Mouse (Mus musculus): ENCODE results near the gene Gsn. TPM values are rescaled to one million over a fixed set of nuclear protein-coding genes. Genes with fewer than 3 reads are reported as not detected.

Gsn gene
- total RNA-seq, 2 experiments from 2014 or later, result 526 to 574 TPM

DNA sequence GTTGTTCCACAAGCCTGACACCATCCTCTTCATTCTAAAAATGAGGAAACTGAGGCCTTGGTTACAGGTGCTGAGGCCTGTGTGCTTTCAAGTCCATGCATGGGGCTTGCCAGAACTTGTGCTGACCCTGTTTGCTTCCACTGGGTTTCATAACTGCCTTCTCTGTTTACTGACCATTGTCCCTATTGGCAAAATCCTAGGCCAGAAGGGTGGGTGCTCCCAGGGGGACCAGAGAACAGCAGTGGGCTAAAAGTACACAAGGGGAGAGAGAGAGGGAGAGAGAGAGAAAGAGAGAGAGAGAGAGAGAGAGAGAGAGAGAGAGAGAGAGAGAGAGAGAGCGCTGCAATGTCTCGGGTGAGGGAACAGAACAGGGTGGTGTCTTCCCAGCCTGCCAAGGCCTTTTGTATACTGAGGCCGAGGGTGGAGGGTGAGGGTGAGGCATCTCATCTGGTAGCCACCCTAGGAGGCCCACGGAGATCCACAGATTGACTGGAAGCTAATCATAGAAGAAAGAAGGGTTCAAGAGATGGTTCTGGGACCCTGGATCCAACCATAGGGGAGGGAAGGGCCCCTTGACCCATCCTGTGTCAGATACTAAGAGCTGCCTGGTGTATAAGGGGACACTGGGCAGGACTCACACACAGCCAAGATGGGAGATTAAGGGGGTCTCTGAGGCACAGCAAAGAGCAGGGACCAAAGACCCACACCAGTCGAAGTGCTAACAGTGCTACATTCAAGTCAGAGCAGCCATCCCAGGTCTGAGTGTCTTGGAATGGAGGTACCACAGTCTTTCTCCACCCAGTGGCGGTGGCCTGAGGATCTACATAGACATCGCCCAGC lies 22.4 kb downstream of the Gsn start:
- peak; percentile 84 for DNase-seq (ENCODE audit: low spot score)

DNA sequence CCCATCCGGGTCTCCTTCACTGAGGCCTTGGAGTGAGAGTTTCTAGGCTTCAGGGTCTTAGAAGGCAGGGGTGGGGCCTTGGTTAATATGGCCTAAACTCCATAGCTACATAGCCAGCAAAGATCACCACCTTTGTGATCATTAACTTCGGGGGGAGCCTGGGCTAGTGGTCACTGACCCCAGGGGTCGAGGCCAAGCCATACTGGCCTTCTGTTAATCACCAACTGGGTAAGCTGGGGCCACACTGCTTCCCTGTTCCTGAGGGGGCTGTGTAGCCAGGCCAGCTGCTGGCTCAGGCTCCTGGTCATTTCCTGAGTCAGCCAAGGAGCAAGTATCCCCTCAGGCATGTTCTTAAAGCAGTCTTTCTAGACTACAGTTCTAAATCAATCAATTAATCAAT lies 23.8 kb downstream of the Gsn start:
- no peak for DNase-seq (ENCODE audit: low spot score)

DNA sequence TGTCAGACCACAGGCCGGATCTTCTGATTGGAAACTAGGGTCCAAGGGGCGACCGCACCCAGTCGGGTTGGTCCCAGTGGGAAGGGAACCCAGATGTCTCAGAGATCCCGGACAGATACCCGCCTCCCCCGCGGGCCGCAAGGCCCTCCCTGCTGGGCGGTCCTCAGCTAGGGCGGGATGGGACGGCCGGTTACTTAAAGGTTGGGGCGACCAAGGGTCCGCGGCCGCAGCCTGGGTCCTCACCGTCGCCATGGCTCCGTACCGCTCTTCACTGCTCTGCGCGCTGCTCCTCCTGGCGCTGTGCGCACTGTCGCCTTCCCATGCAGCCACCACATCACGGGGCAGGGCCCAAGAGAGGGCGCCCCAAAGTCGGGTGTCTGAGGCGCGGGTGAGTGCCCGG lies 26.0 kb downstream of the Gsn start:
- peak; percentile 86 for DNase-seq (ENCODE audit: low spot score)

DNA sequence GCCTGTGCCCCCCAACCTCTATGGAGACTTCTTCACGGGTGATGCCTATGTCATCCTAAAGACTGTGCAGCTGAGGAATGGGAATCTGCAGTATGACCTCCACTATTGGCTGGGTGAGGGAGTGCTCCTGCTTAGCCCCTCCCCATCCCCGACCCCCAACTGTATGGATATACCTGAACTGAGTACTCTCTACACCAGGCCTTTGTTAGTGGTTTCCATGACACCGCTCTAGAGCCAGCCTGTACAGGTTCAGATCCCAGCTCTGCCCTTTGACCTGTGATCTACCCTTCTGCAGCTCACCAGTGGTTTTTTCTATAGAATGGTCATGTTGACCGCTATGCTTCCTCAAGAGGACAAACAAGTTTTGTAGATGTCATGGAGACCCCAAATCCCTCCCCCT lies 27.8 kb downstream of the Gsn start:
- DNase-seq (ENCODE audit: low spot score), result no peak

DNA sequence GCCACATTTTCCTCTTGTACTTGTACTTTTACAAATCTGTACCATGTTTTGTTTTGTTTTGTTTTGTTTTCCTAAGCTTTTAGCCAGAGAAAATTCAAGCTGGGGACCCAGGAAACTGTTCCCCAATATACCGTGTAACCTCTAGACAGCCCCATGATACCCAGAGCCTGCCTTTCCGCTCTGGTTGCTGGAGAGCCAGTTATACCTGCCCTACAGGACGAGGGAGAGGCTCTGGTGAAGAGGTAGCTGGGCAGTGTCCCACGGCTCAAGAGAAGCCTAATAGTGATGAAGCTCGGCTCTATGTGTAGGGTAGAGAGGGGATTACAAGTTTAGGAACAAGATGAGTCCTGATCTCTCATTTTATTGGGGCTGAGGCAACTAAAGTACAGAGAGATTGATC lies 29.0 kb downstream of the Gsn start:
- no peak for DNase-seq (ENCODE audit: low spot score)

DNA sequence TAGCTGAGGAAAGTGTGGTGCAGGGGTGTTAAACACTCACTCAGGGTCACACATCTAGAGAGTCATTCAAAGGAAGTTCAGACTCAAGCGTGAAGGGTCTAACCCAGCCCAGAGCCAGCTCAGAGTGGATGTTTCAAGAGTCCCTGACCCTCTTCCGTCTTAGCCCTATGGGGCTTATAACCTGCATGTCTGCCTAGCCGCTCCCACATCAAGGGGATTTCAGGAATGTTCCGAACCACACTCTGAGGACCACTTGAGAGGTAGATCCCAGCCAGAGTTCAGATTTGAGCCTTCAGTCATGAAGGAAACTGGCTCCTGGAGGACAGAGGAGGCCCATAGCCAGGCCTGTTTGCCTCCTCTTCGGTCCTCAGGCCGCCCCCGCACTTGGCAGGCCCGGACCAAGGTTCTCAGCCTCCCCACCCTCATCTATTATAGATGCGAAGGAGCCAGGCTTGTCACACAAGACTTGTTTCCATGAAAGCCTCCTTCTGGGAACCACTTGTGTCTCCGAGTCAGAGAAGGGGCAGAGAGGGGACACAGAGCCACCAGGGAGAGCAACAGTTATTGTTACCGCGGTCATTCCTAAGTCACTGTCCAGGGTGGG lies 30.9 kb downstream of the Gsn start:
- DNase-seq (ENCODE audit: low spot score), result no peak

DNA sequence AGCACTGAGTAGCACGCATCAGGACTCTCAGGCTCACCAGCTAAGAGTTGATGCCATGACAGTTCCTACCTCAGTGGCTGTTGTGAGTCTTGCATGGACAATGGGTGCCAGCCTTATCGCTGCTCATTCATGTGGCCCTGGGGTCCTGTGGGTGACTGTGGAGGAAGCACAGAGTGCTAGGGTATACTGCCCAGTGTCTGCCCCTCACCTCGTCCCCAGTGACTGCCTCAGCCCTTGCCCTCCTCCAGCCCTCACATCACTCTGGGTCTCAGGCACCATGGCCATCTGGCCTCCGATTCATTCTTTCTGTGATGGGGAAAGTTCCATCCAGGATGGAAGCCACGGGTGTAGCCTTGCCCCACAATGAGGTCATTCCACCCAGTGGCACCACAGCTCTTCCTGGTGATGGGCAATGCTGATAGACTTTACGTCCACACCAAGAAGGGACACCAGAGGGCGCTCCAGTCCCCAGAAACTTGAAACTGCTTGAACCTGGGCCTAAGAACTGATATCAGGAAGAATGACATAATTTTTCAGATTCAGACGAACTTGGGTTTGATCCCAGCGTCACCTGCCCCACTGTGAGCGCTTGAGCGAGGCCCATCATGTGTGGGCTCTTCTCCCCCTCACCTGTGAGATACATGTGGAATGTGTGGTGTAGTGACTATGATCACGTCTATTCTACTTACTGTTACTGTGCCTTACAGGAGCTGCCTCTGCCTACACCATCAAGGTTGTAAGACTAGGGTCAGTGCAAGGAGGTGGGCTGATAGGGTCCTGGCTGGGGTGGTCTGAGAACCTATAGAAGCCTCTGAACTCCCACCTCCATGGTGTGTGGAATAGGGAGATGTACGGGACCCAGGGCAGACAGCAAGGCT lies 32.8 kb downstream of the Gsn start:
- DNase-seq (ENCODE audit: low spot score), result peak; percentile 82

DNA sequence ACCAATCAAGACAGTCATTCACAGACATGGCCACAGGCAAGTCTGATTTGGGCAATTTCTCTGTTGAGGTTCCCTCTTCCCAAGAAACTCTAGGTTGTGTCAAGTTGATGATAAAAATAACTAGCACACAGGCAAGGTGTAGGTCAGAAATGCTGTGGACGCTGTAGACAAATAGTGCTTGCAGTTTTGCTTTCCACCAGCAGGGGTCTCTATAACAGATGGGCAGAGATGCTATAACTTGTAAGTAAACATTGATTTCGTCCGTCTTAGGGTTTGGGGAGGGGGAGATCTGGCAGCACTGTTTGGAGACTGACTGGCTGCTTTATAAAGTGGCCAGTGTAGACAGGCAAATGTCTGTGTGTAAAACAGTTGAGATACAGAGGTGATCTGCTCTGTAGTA lies 35.7 kb downstream of the Gsn start:
- DNase-seq (ENCODE audit: low spot score), result peak; percentile 55

DNA sequence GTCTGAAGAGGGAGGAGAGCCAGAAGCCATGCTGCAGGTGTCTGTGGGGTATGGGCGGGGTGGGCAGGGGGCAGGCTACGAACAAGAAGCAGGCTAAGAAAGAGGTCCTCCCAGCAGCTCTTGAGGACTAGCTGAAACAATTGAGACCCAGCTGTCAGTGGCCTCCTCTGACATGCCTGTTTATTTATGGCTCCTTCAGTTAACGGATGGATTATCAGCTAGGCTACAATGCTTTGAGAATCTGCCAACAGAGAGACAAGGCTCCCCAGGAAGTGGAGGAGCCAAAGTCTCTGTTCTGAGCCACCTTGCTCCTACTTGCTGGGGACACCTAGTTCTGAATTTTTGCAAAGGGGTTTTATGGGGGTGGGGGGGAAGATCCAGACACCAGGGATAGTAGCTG lies 36.5 kb downstream of the Gsn start:
- no peak for DNase-seq (ENCODE audit: low spot score)

DNA sequence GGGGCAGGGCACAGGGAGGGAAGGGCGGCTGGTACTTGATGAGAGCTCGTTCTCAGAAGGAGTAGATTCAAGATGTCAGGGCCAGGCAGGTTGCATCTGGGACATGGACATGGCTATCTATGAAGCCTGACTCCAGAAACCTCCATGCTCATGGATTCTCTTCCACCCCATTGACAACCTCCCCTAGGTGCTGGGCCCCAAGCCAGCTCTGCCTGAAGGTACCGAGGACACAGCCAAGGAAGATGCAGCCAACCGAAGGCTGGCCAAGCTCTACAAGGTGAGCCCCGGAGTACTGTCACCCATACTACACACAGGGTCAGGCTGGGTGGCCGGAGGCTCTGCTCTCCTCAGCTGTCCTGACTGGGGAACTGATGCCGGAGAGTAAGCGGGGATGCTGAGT lies 37.1 kb downstream of the Gsn start:
- no peak for DNase-seq (ENCODE audit: low spot score)

DNA sequence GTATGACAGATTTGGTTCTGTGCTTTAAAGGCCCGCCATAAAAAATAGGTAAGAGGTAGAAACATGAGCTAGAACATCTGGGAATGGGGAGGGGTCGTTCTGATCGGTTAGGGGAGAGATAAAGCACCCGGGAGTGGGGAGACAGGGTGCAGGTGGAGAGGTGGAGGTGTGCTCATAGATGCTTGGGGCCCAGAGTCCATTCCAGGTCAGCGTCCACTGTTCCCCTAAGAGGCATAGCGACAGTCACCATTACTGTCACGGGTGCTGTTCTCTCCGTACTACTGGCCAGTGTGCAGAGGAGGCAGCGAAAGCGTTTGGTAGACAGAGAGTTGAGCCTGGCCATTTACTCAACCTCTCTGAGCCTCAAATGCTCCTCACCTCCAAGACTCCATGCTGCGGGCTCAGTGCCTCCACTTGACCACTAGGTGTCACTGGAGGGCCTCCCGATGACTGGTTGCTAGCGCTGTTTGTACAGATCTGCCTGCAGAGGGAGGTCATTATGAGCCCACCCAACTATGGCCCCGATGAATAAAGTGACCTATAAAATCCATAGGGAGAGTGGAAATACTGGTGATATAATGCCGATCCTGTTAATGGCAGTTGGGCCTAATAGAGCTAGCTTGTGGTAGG lies 41.6 kb downstream of the Gsn start:
- peak; percentile 81 for DNase-seq (ENCODE audit: low spot score)

DNA sequence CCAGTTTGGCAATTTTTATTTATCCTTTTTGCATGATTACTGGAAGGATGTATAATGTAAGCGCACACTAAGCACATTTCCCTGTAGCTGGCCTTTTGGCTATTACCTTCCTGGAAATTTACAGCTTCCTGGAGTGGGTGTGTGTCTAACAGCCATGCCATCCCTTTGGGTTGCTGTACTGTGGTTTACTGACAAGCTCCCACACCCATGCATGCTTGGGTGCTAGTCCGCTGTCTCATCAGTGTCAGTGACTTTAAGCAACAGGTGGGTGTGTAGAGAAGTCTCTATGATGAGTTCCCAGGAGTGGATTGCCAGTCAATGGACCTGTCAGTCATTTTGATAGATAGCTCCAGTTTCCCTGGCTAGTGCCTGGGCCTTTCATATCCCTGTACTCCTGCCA lies 43.3 kb downstream of the Gsn start:
- no peak for DNase-seq (ENCODE audit: low spot score)

DNA sequence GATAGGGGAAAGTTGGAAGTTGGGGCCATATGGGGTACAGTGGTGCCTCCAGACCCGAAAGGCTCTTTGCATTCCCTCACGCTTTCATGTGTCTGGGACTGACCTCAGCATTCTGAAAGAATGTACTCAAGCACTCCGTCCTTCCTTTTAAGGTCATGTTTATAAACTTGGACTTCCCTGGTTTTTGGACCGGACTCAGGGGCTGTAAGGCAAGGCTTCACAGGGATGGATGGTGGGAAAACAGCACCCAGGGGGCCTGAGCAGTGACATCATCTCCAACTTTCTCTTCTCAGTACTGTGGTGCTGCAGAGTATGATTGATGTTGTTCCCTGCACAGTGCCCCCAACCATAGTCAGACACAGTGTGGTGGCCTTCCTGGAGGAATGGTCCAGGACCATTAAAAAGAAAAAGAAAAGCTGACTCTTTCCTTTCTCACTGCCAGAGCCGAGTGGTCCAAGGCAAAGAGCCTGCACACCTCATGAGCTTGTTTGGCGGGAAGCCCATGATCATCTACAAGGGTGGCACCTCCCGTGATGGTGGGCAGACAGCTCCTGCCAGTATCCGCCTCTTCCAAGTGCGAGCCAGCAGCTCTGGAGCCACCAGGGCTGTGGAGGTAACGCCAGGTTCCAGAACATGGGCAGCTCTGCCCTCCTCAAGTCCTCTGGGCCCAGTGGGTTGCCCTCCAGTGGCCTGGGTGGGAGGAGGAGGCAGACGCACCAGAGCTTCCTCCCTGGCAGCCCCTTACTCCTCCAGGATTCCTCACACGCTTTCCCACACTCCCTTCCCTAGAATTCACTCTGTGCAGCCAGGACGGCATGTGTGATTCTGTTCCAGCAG lies 46.1 kb downstream of the Gsn start:
- no peak for DNase-seq (ENCODE audit: low spot score)

DNA sequence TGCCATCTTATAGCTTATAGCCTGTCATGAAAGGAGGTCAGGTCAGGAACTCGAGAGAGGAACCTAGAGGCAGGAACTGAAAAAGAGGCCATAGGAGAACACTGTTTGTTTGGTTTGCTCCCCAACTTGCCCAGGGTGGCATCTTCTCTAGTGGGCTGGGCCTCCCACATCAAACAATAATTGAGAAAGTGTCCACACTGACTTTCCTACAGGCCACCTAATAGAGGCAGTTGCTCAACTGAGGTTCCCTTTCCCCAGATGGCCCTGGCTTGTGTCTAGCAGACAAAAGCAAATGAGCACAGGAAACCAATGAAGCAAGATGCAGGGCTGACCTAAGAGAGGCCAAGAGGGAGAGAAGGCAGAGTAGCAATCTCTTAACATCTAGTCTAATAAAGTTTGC lies 52.0 kb downstream of the Gsn start:
- no peak for DNase-seq (ENCODE audit: low spot score)

DNA sequence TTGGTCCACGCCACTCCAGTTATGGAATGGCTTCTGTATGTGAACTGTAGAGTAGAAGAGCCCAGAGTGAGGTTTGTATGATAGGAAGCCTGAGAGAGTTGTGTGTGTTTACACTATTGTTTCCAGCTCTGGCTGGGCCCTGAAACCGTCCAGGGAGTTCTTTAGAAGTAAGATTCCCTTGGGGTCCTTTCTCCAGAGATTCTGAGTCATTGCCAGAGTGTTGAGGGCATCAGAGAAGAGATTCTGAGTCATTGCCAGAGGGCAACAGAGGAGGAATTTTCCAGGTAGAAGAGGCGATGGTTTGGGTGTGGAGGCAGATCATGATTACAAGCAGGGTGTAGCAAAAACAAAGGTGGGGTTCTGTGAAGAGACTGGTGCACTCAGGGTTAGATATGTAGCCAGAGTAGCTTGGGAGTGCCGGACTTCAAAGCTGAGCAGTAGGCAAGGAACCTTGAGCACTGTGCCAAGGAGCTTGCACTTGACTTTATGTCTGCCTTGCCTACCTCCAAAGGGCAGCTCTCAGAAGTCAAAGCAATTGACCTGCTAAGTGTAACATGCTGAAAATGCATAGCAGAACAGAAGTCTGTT lies 53.8 kb downstream of the Gsn start:
- DNase-seq (ENCODE audit: low spot score), result no peak

DNA sequence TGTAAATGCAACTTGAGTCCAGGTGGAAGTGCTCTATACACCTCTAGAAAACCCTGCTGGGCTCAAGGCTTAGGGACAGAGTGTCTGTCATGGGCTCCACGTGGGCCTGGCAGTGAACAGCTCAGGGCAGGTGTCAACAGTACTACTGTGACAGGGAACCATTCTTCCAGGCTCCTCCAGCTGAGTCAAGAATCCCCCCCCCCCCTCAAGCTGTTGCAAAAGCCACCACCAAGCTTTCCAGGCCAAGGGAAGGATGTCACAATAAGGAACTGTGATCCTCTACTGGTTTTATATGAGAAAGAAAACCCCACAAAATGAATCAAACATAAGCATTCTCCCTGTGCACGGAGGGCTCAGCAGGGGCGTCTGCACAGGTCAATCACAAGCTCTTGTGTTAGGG lies 58.1 kb downstream of the Gsn start:
- DNase-seq (ENCODE audit: low spot score), result no peak

DNA sequence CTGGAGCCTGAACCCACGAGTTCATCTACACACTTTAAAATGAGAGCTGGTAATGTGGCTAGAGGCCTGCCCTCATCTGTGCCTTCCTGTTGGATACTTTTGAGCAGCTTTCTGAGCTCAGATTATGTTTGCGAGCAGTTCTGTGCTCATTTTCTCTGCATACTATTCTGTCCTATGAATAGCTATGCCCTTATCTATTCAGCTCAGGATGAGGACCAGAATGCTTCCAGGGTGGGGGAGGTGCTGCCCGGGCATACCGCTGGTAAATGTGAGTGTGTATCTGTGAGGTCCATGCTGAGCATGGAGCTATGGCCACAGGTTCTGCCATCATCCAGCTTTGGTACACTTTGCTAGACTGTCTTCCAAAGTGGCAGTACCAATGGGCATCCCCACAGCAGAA lies 61.4 kb downstream of the Gsn start:
- no peak for DNase-seq (ENCODE audit: low spot score)

DNA sequence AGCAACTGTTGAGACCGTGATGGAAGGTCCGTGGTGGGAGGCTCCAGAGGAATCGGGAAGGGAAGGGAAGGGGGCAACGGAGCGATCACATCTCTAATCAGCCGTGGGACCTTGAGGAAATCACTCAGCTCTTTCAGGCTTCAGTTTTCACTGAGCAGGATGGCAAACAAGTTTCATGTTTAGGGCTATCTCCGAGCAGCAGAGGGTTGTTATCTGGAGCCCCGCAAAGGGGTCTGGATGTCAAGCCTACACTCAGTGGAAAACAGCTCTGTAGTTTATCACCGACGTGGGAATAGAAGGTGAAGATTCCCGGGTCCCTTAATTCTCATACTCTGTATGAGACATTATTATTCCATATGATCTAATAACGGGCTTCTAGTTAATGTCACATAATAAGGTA lies 62.2 kb downstream of the Gsn start:
- no peak for DNase-seq (ENCODE audit: low spot score)

DNA sequence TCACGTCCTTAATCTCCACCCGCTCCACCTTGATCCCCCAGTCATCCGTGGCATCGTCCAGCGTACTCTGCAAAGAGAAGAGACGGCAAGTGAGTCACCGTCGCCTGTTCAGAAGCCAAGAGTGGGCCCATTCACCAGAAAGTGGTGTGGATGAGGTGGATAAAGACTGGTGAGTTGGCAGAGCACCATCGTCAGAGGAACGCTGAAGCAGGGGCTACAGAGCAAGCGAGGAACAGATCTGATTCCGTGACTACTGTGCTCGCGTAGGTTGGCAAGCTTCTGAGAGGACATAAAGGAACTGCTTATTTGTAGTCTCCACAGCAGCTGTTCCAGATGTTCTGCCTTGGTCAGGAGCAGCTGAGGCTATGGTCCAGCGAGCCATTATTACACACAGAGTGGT lies 64.2 kb downstream of the Gsn start:
- DNase-seq (ENCODE audit: low spot score), result no peak

DNA sequence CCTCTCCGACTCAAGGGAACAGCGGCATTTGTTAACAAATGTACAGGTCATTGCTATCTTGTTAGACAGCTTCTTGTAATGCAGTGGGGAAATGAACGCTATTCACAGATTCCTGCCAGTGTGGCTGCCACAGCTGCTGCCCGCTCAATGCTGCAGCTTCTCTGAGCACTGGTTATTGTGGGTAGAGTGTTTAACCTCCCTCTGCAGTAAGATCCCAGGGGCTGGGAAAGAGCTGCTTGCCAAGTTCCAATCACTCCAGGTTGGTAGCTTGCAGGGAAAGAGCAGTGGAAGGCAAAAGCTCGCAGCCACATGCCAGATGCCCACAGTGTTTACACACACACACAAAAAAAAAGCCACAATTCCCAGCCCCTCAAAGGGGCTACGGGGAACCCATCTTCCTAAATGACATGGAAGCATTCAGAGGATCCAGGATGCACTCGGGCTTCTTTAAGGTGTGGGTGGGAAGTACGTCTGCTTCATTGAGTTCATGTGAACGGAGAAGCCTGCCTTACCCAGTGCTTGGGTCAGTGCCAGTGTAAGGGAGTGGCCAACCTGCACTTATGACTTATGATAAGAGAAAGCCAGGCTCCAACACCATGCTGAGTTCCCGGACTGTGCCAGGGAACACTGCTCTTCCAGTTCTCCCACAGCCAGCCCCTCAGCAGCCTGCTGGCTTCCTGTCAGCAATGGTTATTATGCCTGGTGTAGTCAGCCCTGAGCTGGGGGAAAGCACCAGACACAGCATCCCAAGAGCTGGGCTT lies 66.4 kb downstream of the Gsn start:
- DNase-seq (ENCODE audit: low spot score), result no peak
